Mouse (Mus musculus) CD4-positive helper T cell, adult 2 months (primary cell): Measurements from ENCODE around the gene Olfr1508.
"Not testable (repeated sequence)": the region's sequence is repeated elsewhere in the genome, so short reads cannot be mapped to it uniquely, and the experiment has no call there.

Experiments
- DNase-seq: peaks from one replicate; pipeline ENCODE4 v3.0.0-alpha.2; 2012; ENCODE audit warnings: low read depth, missing footprints, low spot score

Gene Olfr1508

GRCm38 (mm10) chr14:52467395-52467794, at the start of gene Olfr1508:
TSS of gene Olfr1508 (minus strand) at chr14:52467495.
- no peak for DNase-seq

- no peak for DNase-seq
Measured at GRCm38 (mm10) chr14:52495516-52495915, 28.2 kb upstream of the Olfr1508 start, which contains the start of gene Olfr1507. TSS of gene Olfr1507 (minus strand) at chr14:52495749.

- DNase-seq, result no peak
Measured at GRCm38 (mm10) chr14:52465738-52466137, 1.6 kb downstream of the Olfr1508 start.

- DNase-seq, result no peak
Measured at GRCm38 (mm10) chr14:52461928-52462327, 5.4 kb downstream of the Olfr1508 start.

GRCm38 (mm10) chr14:52451138-52451537, 16.2 kb downstream of the Olfr1508 start:
- peak; percentile 46 for DNase-seq

GRCm38 (mm10) chr14:52442690-52443089, 24.6 kb downstream of the Olfr1508 start, which contains the start of gene Olfr1509:
TSS of gene Olfr1509 (plus strand) at chr14:52442990.
- DNase-seq, result no peak

- peak; percentile 56 for DNase-seq
Measured at GRCm38 (mm10) chr14:52427686-52428085, 39.6 kb downstream of the Olfr1508 start.

GRCm38 (mm10) chr14:52414273-52414672, 53.0 kb downstream of the Olfr1508 start, which contains the start of gene Olfr1510:
TSS of gene Olfr1510 (minus strand) at chr14:52414373.
- DNase-seq, result no peak

- DNase-seq, result not testable (repeated sequence)
Measured at GRCm38 (mm10) chr14:52410142-52410919, 57.0 kb downstream of the Olfr1508 start.
